Mouse (Mus musculus): Measurements from ENCODE around the gene Clcn6. TPM values are rescaled to one million over a fixed set of nuclear protein-coding genes. Genes with fewer than 3 reads are reported as not detected.

Gene Clcn6
- total RNA-seq, 2 experiments from 2014 or later = 77.0 to 77.6 TPM

DNA sequence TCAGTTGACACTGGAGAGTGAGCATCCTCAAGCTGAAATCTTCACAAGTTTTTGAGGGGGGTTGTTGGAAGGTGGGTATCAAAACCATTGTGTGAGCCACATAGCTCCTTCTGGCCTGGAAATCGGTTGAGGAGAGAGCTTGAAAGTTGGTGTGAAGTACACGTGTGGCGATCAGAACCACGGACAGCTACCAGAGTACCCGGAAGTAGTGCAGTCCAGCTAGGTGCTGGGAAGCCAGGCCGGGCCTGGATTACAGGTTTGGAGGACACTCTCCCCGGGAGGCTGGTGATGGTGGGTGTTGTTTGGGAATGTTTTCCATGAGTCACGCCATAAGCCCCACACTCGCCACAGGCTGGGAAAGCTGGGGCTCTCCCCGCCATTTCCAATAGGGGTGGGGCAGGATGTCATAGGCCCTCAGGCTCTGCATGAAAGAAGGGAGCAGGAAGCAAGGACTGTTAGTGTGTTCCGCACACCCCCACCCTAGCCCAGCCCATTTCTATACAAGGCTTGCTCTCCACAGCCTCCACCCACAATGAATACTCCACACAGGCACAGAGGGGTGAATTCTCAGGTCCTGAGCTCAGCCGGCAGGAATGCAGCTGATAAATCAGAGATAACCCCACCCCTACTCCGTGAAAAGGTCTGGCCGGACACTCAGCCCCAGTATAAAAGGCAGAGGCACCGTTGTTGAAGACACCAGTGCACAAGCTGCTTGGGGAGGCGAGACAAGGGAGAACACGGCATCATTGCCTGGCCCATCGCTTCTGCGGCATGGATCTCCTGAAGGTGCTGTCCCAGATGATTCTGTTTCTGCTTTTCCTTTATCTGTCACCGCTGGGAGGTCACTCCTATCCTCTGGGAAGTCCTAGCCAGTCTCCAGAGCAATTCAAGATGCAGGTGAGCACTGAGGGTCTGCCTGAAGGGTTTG, 53.2 kb downstream of the Clcn6 start, which contains the start of gene Nppb:
Nppb (plus strand) TSS at position 584 of the 928 bp plus-strand sequence.
- no peak for TF ChIP-seq CTCF (conservative IDR thresholded peaks at IDR 0.05)
- Histone ChIP-seq H3K27ac (no peak within 1 kb of the TSS), H3K4me3 (no peak within 1 kb of the TSS)
- no peak for DNase-seq (ENCODE audit: low spot score in 2 of 2)

- H3K27ac ChIP-seq = no peak overlapping the region
- no peak overlapping the region for H3K4me3 ChIP-seq
- DNase-seq (ENCODE audit: low spot score in 2 of 2) = no peak
- TF ChIP-seq CTCF (conservative IDR thresholded peaks at IDR 0.05) = no peak
Measured at GRCm38 (mm10) chr4:147979441-147979860, 59.2 kb downstream of the Clcn6 start.

GRCm38 (mm10) chr4:147978391-147978790, 60.2 kb downstream of the Clcn6 start:
- H3K27ac ChIP-seq = no peak overlapping the region
- TF ChIP-seq CTCF (conservative IDR thresholded peaks at IDR 0.05) = no peak
- no peak for DNase-seq (ENCODE audit: low spot score in 2 of 2)
- H3K4me3 ChIP-seq = no peak overlapping the region

- DNase-seq (ENCODE audit: low spot score in 2 of 2) = no peak
- Histone ChIP-seq H3K27ac (no peak overlapping the region), H3K4me3 (no peak overlapping the region)
- no peak for TF ChIP-seq CTCF (conservative IDR thresholded peaks at IDR 0.05)
Measured at GRCm38 (mm10) chr4:147977726-147978125, 60.9 kb downstream of the Clcn6 start.

- no peak overlapping the region for H3K4me3 ChIP-seq
- DNase-seq (ENCODE audit: low spot score in 2 of 2) = no peak
- TF ChIP-seq CTCF (conservative IDR thresholded peaks at IDR 0.05) = no peak
- no peak overlapping the region for H3K27ac ChIP-seq
Measured at GRCm38 (mm10) chr4:147976237-147976636, 62.4 kb downstream of the Clcn6 start.

- DNase-seq (ENCODE audit: low spot score in 2 of 2) = no peak
Measured at GRCm38 (mm10) chr4:147969337-147969736, 69.3 kb downstream of the Clcn6 start.

DNA sequence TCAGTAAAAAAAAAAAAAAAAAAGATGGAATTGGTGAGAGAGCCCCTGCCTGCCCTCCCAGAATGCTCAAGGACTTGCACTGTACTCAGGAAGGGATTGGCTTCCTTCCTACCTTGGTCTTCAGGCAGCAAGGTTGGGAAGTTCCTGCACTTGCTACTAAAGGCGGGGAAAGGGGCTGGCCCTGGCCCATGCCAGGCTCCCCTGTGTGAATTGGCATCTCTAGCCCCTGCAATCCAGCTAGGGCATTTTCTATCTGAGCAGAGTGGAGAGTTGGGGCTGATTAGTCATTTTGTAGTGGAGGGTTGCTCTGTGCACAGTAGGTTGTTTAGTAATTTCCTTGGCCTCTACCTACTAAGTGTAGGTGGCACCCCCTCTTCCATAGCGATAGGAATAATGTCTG, 69.8 kb downstream of the Clcn6 start:
- no peak for TF ChIP-seq CTCF (conservative IDR thresholded peaks at IDR 0.05)
- Histone ChIP-seq H3K27ac (no peak overlapping the region), H3K4me3 (no peak overlapping the region)
- DNase-seq (ENCODE audit: low spot score in 2 of 2) = no peak

More at GRCm38 (mm10) chr4:147969337-147969736, 69.3 kb downstream of the Clcn6 start:
- H3K4me3 ChIP-seq = no peak overlapping the region
- TF ChIP-seq CTCF (conservative IDR thresholded peaks at IDR 0.05) = no peak
- no peak overlapping the region for H3K27ac ChIP-seq

- TF ChIP-seq CTCF (conservative IDR thresholded peaks at IDR 0.05) = no peak
- Histone ChIP-seq H3K27ac (no peak overlapping the region), H3K4me3 (no peak overlapping the region)
- no peak for DNase-seq (ENCODE audit: low spot score in 2 of 2)
Measured at GRCm38 (mm10) chr4:147965712-147966111, 72.9 kb downstream of the Clcn6 start.

DNA sequence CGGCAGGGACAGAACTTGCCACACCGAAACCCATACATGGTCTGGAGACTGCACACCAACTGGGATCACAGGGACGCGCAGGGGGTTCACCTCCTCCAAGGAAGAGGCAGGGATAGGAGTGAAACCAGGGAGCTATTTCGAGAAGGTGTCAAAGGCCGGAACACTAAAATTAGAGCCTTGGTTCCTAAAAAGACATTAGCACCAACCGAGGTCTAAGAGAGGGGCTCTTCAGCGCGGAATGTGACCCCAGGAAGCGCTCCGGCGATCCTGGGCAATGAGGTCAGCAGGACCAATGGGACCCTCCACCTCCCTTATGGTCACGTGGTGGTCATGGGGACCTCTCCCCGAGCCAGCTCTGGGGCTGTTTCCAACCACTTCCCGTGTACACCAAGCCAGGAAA, 75.0 kb downstream of the Clcn6 start:
- DNase-seq (ENCODE audit: low spot score in 2 of 2) = no peak
- Histone ChIP-seq H3K4me3 (no peak overlapping the region), H3K27ac (no peak overlapping the region)
- no peak for TF ChIP-seq CTCF (conservative IDR thresholded peaks at IDR 0.05)

DNA sequence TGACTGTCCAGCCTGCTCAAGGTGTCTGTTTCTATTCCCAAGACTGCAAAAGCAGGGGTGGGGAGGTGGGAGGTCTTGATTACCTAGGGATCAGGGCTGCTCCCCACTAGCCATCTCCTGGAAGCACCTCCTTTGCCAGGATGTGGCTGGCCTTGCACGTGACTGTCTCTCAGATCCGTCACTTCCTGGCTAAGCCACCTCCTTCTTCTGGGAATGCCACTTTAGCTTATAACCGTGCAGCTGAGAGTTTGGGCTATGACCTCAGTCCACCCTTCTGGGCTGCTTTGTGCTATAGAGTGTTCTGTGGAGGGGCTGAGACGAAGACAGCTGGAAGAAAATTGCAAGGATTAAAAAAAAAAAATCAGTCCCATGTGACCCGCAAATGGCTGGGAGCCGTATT, 75.8 kb downstream of the Clcn6 start:
- no peak for DNase-seq (ENCODE audit: low spot score in 2 of 2)
- Histone ChIP-seq H3K27ac (no peak overlapping the region), H3K4me3 (no peak overlapping the region)
- no peak for TF ChIP-seq CTCF (conservative IDR thresholded peaks at IDR 0.05)

- TF ChIP-seq CTCF (conservative IDR thresholded peaks at IDR 0.05) = peak; percentile 79
- no peak overlapping the region for H3K4me3 ChIP-seq
- DNase-seq (ENCODE audit: low spot score in 2 of 2) = peak in 1 of 2 experiments; percentile 61
- H3K27ac ChIP-seq = no peak overlapping the region
Measured at GRCm38 (mm10) chr4:147959881-147960831, 78.5 kb downstream of the Clcn6 start.

DNA sequence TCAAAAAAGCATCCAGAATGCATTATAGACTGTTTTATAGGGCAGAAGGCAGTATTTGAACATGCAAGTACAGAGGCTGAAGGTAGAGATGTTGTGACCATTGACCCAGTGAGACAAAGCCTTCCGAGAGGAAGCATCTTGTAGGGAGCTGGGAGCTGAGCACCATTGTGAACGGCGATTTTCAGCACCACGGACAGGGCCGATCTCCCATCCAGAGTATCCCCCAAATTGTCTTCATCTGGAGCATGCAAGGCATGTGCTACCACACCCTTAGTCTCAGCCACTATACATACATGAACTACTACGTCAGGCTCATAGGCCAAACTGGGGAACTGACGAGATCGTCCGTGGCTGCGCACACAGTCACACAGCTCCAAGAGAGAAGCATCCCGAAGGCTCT, 81.5 kb downstream of the Clcn6 start:
- no peak for TF ChIP-seq CTCF (conservative IDR thresholded peaks at IDR 0.05)
- H3K27ac ChIP-seq = no peak overlapping the region
- no peak overlapping the region for H3K4me3 ChIP-seq
- no peak for DNase-seq (ENCODE audit: low spot score in 2 of 2)

Other genes starting within 250 kb of the Clcn6 start
- 1 to 10 TPM; 1.8 to 2.2 TPM for gene Zfp984, start 229.0 kb downstream of the Clcn6 start, total RNA-seq (2021)
- gene Zfp933, start 190.5 kb downstream of the Clcn6 start, total RNA-seq (2021) = 10 to 100 TPM; 22.3 to 22.6 TPM
- gene Miip, start 170.0 kb downstream of the Clcn6 start, total RNA-seq (2021) = 10 to 100 TPM; 19.9 to 26.5 TPM
- gene Fv1, start 169.8 kb downstream of the Clcn6 start, total RNA-seq (2021) = 1 to 10 TPM; 8.8 to 9.5 TPM
- gene Mfn2, start 134.1 kb downstream of the Clcn6 start, total RNA-seq (2021) = 100 to 1,000 TPM; 198 to 200 TPM
- gene Plod1, start 102.1 kb downstream of the Clcn6 start, total RNA-seq (2021) = 10 to 100 TPM; 16.4 to 21.5 TPM
- 10 to 100 TPM; 27.0 to 27.9 TPM for gene 2510039O18Rik, start 97.9 kb downstream of the Clcn6 start, total RNA-seq (2021)
- gene Nppb, start 53.0 kb downstream of the Clcn6 start, total RNA-seq (2021) = not detected
- gene Nppa, start 38.1 kb downstream of the Clcn6 start, total RNA-seq (2021) = not detected
- 10 to 100 TPM; 33.5 to 37.2 TPM for gene Mthfr, start 256 bp upstream of the Clcn6 start, total RNA-seq (2021)
- 1 to 10 TPM; 7.2 to 9.8 TPM for gene Agtrap, start 49.2 kb upstream of the Clcn6 start, total RNA-seq (2021)
- gene Mad2l2, start 91.6 kb upstream of the Clcn6 start, total RNA-seq (2021) = 10 to 100 TPM; 13.8 to 14.5 TPM
- gene Draxin, start 91.9 kb upstream of the Clcn6 start, total RNA-seq (2021) = 1 to 10 TPM in 1 of 2 experiments, under 1 TPM in 1; 0.83 to 1.0 TPM
- gene Fbxo6, start 113.3 kb upstream of the Clcn6 start, total RNA-seq (2021) = 10 to 100 TPM; 25.4 to 29.8 TPM
- 100 to 1,000 TPM; 136 to 141 TPM for gene Fbxo44, start 121.7 kb upstream of the Clcn6 start, total RNA-seq (2021)
- 100 to 1,000 TPM in 1 of 2 experiments, 10 to 100 TPM in 1; 99.8 to 106 TPM for gene Fbxo2, start 121.8 kb upstream of the Clcn6 start, total RNA-seq (2021)
- 10 to 100 TPM; 38.9 to 40.7 TPM for gene Disp3, start 249.1 kb upstream of the Clcn6 start, total RNA-seq (2021)